Mouse (Mus musculus) CH12F3 (cell line): ENCODE data around the gene B2m.

ENCODE experiments used
- in situ Hi-C: fragments of 300-500 bp; cut with MboI; formaldehyde crosslinking; loops from 2 replicates; pipeline ENCODE4 v1.14.3; 2020; ENCODE audit warnings: low sequenced_read_pairs

Gene B2m

GRCm38 (mm10) chr2:122186751-122187150, 39.3 kb downstream of the B2m start:
- in situ Hi-C loops: no loop called here

- in situ Hi-C loops: no loop called here
Measured at GRCm38 (mm10) chr2:122191849-122192248, 44.4 kb downstream of the B2m start.

GRCm38 (mm10) chr2:122194509-122194929, 47.0 kb downstream of the B2m start:
- in situ Hi-C loops: no loop called here

GRCm38 (mm10) chr2:122201501-122201900, 54.0 kb downstream of the B2m start:
- in situ Hi-C loops: no loop called here
